Mouse (Mus musculus) right cerebral cortex, postnatal 10 days (tissue): ENCODE results near the gene Cltb.

Experiments
- DNase-seq, 2 experiments: peaks; one replicate each; pipeline ENCODE4 v3.0.0; 2021; ENCODE audit warnings: low spot score in 2 of 2

The Cltb gene

DNA sequence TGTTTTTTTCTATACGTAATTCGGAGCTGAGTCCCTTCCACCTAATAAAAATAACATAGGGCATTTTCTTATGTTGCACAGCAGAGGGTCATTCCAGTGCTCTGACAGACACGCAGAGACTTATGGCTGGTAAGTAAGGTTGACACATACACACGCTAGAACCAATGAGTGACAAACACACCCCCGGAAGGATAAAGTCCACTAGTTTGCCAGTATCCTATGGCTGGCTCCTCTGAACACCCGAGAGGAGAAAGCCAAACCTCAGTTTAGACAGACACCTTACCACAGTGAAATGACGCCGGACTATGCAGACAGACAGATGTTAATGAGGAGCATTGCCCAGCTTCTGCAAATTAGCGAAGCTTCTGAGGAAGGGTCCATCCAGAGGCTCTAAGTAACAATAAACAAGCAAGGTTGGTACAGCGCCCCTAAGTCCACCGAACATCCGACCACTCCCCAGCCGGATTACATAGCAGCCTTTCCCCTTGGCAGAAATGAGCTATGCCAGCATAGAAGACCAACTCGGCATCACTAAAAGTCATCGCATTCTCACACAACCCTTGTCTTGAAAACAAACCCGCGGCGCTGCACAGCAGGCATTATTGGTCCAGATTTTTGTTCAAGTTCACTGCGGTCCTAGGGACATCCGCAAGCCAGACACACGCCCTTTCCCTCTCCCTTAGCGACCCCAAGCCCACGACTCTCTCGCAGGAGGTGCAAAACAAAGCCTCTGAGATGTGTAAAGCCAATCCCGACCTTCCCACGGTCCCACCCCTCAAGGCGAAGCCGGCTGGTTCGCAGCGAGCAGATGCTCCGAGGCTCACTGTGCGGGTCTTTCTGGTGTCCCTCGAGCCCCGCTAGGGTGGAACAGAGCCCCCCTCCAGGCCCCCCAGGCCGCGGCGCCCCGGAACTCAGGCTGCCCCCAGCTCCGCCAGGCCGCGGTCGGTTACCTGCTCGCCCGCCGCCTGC lies 46.6 kb downstream of the Cltb start:
- DNase-seq, result peak in 1 of 2 experiments; percentile 47

DNA sequence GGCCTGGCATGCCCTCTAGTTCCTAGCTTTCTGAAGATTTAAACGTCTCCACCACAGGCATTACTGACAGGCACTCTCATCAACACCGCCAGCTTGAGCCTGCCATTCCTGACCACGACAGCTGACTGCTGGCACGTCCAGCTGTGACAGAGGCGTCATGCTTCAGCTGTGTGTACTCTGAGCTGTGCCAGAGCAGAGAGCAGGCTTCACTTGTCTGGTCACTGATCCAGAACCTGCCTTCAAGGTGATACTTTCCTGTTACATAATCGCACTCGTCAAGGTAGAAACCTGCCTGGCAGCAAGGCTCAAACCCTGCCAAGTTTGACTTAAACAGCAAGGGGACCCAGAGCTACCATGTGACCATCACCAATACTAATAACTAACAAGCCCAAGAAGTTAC lies 48.6 kb downstream of the Cltb start:
- DNase-seq, result no peak

DNA sequence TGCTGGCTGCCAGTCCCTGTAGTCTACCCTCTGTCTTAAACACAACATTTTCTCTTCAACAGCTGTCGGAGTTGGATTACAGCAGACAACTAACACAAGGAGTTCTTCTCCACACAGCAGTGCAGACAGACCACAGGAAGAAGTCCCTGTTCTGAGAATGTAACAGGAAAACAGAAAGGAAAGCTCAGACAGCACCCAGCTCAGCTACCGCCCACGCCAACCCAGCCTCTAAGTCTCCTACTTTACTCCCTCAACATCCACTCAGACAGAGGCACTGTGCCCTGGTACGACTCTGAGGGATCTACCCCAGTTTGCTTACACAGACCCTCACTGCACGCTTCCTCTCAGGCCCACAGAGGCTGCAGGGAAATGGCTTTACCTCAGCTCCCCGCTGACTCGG lies 50.5 kb downstream of the Cltb start:
- DNase-seq, result no peak

DNA sequence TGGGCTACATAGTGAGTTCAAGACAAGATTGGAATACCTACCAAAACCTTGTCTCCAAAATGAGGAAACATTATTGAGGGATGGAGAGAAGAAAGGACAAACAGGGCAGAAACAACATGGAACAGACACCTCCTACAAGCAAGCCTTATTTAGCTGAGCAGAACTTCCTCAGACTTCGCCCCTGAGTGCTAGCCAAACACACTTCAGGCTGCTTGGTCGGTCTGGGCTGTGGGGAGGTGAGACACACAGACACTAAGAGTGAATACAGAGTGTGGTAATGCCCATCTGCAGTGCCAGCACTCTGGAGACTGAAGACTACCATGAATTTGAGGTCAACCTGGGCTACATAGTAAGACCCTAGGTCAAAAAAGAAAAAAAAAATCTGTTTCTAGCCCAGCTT lies 51.5 kb downstream of the Cltb start:
- DNase-seq, result no peak

DNA sequence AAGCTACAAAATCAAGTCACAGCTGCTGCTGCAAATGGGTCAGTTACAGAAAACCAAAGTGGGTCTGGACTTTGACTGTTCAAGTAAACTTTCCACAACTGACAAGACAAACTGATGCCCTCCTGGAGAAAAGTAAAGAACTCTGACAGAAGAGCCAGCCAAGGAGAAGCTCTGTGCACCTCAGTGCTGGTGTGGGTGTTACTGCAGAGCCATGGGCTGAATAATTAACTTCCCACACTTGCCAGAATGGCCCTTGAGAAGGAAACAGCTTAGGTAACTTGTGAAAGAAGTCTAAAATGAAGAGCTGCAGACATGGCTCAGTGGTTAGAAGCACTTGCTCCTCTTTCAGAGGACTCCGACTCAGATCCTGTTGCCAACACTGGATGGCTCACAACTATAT lies 53.5 kb downstream of the Cltb start:
- no peak for DNase-seq

DNA sequence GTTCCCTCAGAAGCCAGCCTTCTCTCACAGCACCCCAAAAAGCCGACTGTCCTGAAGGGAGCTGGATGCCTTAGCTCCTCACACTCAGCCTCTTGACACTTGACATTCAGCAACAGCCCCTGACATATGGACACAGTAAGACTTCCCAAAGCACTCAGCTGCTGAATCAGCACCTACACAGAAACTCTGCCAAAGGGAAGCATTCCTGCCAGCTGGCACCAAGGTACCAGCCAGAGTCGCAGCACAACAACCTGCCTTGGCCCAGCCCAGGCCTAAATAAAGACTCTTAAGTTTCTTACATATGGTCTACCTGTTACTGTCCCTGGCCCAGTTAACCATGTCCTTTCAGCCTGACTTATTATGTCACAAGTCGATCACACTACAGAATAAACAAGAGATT lies 54.3 kb downstream of the Cltb start:
- DNase-seq, result no peak

DNA sequence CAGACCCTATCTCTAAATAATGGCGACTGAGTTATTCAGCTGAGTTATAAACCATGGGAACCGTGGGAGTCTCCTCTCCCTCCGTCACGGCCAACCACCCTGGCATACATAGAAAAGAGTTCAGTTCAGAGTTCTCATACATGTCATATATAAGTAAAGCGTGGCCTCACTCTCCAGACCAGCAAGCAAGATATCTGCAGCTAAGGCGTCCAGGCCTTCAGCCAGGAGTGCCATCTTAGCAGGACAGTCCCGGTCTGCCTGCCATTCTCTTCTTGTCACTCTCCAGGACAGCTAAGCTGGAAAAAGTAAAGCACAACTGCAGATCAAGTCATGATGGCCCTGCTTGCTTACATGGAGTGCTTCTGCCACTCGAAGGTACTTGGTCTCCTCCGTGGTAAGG lies 55.0 kb downstream of the Cltb start:
- DNase-seq, result no peak

DNA sequence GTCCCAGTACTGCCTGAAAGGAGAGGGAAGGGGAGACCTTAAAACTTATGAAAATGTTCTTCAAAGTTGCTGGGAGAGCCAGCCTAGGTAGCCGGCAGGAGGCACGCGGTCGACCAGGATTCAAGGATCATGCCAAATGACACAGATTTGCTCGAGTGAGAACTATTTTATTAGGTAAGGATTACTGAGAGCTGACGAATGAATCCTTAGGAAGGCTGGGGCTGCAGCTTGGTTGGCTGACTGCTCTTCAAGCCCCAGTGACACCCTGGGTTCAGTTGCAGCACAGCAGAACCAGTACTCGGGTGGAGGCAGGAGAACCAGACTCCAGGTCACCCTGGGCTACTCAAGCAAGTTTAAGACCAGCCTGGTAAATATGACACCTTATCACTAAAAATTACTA lies 63.1 kb downstream of the Cltb start:
- DNase-seq, result no peak
